Mouse (Mus musculus): ENCODE data around the gene Olfr419. TPM values are rescaled to one million over a fixed set of nuclear protein-coding genes. Genes with fewer than 3 reads are reported as not detected.

Gene Olfr419
- polyA plus RNA-seq, 1 experiment = not detected

DNA sequence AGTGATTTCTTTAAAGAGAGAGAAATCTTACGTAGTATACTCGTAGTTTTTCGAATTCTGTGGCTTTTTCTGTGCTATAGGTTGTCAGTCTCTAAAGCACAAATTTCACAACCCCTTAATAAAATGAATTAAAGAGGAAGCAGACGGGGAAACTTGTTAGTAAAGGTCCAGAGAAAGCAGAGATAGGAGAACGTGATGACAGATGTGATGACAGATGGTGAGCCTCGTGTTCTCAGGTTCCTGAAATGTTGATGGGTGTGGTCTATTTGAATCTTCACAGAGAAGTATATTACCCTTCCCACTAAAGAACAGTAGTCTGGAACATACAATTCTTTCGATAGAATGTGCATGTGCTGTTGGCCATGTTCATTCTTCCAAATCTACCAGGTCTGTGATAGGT lies 47.2 kb downstream of the Olfr419 start:
- Histone ChIP-seq H3K27me3 (ENCODE audit: control insufficient read depth, insufficient read depth, low read length, poor library complexity, severe bottlenecking) (no peaks in the 10 kb centered on the region), H3K4me1 (ENCODE audit: control insufficient read depth, insufficient read depth, low read length) (no peaks in the 10 kb centered on the region), H3K27ac (ENCODE audit: insufficient read depth, low read length) (no peak overlapping the region), H3K36me3 (ENCODE audit: control insufficient read depth, insufficient read depth, low read length, poor library complexity, severe bottlenecking) (peaks cover 1% of the 10 kb centered on the region; the same call in 1 of the 2 replicates), H3K9ac (ENCODE audit: low read depth, poor library complexity, severe bottlenecking) (no peak overlapping the region), H3K4me3 (ENCODE audit: low read depth, low read length) (no peak overlapping the region), H3K9me3 (replicated peaks; ENCODE audit: control insufficient read depth, insufficient read depth, low read length, poor library complexity, severe bottlenecking) (no peaks in the 10 kb centered on the region)
- TF ChIP-seq POLR2A (IDR thresholded peaks at IDR 0.05; ENCODE audit: insufficient read depth, low read length) (no peak), CTCF (IDR thresholded peaks at IDR 0.05; ENCODE audit: low read depth, low read length) (no peak), EP300 (IDR thresholded peaks at IDR 0.05; ENCODE audit: insufficient read depth, low read depth, low read length) (no peak)

Other genes with a start within 250 kb of the Olfr419 start
- gene Ifi205, start 220.3 kb downstream of the Olfr419 start, polyA plus RNA-seq (2011; ENCODE audit: insufficient read depth, insufficient read length, low read depth, missing spikeins) = not detected in 2 replicates
- gene Olfr433, start 211.4 kb downstream of the Olfr419 start, polyA plus RNA-seq (2011; ENCODE audit: insufficient read depth, insufficient read length, low read depth, missing spikeins) = not detected in 2 replicates
- gene Olfr432, start 202.9 kb downstream of the Olfr419 start, polyA plus RNA-seq (2011; ENCODE audit: insufficient read depth, insufficient read length, low read depth, missing spikeins) = not detected in 2 replicates
- gene Olfr430, start 185.5 kb downstream of the Olfr419 start, polyA plus RNA-seq (2011; ENCODE audit: insufficient read depth, insufficient read length, low read depth, missing spikeins) = not detected in 2 replicates
- gene Olfr429, start 167.7 kb downstream of the Olfr419 start, polyA plus RNA-seq (2011; ENCODE audit: insufficient read depth, insufficient read length, low read depth, missing spikeins) = not detected in 2 replicates
- gene Olfr427, start 155.2 kb downstream of the Olfr419 start, polyA plus RNA-seq (2011; ENCODE audit: insufficient read depth, insufficient read length, low read depth, missing spikeins) = not detected in 2 replicates
- gene Olfr231, start 130.9 kb downstream of the Olfr419 start, polyA plus RNA-seq (2011; ENCODE audit: insufficient read depth, insufficient read length, low read depth, missing spikeins) = not detected in 2 replicates
- gene Olfr424, start 120.5 kb downstream of the Olfr419 start, polyA plus RNA-seq (2011; ENCODE audit: insufficient read depth, insufficient read length, low read depth, missing spikeins) = not detected in 2 replicates
- gene Olfr420, start 96.4 kb downstream of the Olfr419 start, polyA plus RNA-seq (2011; ENCODE audit: insufficient read depth, insufficient read length, low read depth, missing spikeins) = not detected in 2 replicates
- 0.91 and 0.94 TPM in 2 replicates for gene Spta1, start 79.3 kb downstream of the Olfr419 start, polyA plus RNA-seq (2011; ENCODE audit: insufficient read depth, insufficient read length, low read depth, missing spikeins)
- gene Mptx1, start 78.5 kb upstream of the Olfr419 start, polyA plus RNA-seq (2011; ENCODE audit: insufficient read depth, insufficient read length, low read depth, missing spikeins) = not detected in 2 replicates
- not detected in 2 replicates for gene Olfr417, start 113.1 kb upstream of the Olfr419 start, polyA plus RNA-seq (2011; ENCODE audit: insufficient read depth, insufficient read length, low read depth, missing spikeins)
- gene Olfr248, start 139.0 kb upstream of the Olfr419 start, polyA plus RNA-seq (2011; ENCODE audit: insufficient read depth, insufficient read length, low read depth, missing spikeins) = not detected in 2 replicates
- not detected in 2 replicates for gene Olfr414, start 172.0 kb upstream of the Olfr419 start, polyA plus RNA-seq (2011; ENCODE audit: insufficient read depth, insufficient read length, low read depth, missing spikeins)
- not detected in 2 replicates for gene Olfr220, start 190.0 kb upstream of the Olfr419 start, polyA plus RNA-seq (2011; ENCODE audit: insufficient read depth, insufficient read length, low read depth, missing spikeins)
- 4.0 and 4.3 TPM in 2 replicates for gene Fmn2, start 249.8 kb upstream of the Olfr419 start, polyA plus RNA-seq (2011; ENCODE audit: insufficient read depth, insufficient read length, low read depth, missing spikeins)

Data from ES-Bruce4 (cell line).